Mouse (Mus musculus) liver (tissue): ENCODE data around the gene Fam83c.

ENCODE experiments used
- DNase-seq: peaks from one replicate; pipeline ENCODE4 v3.0.0-alpha.2; 2020; ENCODE audit warnings: mixed read lengths

The Fam83c gene

DNA sequence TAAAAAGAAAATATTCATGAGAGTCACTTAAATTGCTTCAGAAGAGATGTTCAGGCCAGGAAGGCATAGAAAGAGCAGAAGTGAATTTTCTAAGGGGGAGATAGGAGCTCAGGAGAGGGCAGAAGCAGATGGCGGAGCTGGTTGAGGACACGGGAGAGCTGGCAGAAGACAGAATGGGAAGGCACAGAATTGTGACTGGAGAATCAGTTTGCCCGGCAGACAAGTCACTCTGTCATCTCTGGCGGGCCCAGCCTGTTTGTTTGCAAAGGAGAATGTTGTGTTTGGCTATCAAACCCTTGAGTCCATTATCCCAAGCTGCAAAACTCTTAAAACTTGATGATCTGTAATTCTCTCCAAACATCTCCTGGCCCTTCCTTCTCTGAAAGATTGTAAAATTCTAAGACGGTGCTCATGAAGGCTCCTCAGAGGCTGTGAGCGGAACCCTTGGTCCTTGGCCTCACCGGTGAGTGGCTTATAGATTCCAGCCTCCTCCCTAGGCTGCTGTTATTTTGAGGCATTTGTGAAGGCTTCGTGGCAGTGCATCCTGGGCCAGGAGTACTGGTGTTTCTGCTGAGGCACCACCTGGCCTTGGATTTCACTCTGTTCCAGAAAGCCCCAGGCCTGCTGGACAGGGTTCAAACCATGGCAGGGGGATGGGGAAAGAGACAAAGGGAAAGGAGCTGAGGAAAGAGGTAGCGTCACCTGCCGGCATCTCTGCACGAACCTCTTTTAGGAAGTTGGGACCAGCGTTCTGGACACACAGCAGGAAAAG lies 39.8 kb downstream of the Fam83c start:
- no peak for DNase-seq

GRCm38 (mm10) chr2:155792899-155793298 lies 41.8 kb downstream of the Fam83c start:
- no peak for DNase-seq

DNA sequence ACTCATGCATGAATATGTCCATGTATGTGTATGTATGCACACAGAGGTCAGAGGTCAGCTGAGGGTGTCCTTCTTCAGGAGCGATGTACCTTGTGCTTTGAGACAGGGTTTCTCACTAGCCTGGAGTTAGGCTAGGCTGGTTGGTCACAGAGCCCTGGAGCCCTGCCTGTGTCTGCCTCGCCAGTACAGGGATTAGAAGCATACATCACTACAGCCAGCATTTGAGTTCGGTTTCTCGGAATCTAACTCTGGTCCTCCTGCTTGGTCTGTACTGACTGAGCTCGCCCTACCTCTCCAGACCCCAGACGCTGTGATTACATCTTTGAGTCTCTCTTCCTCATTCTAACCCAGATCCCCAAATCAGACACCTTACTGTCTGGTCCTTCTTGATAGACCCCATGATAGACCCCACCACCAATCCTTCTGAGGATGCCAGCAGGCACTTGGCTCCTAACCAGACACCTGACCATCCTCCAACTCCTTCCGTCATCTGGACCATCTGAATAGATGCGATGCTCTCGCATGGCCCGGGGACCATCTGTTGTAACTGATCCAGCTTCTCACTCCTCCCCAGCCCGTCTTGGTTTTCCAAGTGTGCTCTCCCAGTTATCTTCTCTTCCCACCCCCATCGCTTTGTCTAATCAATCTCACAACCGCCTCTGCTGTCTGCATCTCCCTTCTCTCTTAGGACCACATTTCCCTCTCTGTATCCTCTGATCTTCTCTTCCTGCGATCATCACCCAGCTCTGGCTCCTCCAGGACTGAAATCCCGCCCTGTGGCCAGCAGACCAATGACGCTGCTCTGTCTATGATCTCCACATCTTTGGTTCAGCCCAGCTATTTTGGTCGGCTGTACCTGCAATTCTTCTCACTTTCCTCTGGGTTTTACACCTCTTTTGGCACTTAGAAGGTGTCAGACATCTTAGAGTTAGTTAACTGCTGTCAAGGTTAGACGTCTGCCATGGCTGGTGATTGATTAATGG lies 46.4 kb downstream of the Fam83c start:
- no peak for DNase-seq

DNA sequence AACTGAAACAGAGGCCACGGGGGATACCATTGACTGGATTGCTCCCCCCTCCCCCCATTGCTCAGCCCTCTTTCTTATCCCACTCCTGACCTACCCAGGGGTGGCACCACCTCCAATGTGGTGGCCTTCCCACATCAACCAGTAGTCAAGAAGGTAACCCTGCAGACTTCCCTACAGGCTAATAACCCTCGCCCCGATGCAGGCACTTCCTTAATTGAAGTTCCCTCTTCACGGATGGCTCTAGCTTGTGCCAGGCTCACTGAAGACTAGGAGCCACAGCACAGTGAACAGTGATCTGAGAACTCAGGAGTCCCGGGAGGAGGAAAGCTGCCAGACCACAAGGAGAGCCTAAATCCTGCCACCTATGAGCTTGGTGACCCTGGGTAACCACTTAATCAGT lies 47.7 kb downstream of the Fam83c start:
- no peak for DNase-seq

GRCm38 (mm10) chr2:155784534-155784933 lies 50.1 kb downstream of the Fam83c start:
- DNase-seq: no peak

DNA sequence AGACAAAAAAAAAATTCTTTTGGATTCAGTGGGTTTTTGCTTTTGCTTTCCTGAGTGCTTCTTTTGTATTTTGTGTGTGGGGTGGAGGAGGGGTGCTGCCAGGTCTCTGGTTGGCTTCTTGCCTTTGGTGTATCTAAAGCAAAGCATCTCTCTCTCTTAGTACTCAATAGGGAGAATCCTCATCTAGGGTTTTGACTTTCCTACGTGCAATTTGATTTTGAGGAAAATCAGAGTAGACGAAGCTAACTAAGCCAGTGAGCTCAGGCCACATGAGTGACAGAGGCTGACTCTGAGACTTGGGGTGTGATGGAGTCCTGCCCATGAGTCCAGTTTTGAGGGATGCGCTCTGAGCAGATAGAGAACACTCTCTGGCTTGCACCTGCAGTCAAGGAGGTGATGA lies 55.1 kb downstream of the Fam83c start:
- DNase-seq: no peak

GRCm38 (mm10) chr2:155779066-155779465 lies 55.6 kb downstream of the Fam83c start:
- no peak for DNase-seq

DNA sequence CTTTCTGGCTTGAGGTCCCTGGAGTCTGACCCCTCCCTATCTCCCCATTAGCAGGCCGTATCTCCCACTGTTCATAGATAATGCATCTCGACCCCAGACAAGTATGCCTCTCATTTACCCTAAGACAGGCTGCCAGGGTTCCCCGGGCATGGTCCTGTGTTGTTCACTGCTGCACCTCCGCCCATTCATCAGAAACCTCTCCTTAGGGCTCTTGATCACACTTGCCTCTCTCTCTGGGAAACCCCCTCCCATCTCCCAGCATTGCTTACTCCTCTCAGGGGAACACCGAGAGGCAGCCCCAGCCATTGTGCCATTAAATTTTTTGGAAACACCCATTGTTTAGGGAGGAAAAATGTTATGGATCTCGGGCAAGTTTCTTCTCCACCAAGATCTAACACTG lies 56.6 kb downstream of the Fam83c start:
- no peak for DNase-seq

DNA sequence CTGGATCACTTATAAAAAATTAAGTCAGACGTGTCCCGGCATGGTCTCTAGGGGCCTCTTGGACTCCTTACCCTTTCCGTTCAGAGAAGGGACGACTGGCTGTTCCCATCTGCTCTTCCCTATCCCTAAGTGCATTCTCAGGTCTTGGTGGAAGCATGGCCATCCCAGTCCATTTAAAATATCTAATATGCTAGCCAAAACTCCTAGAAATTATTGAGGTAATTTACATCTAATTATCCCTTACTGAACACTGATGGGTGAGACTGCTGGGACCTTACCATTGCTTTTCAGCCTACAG lies 57.0 kb downstream of the Fam83c start:
- no peak for DNase-seq
